9 mouse cellular contexts compared by ENCODE assay signal in genomic region chr4:69196094-69196493, GRCm38 (mm10).
DNase-seq lines count a peak whose midpoint lies in the region; ATAC-seq and TF ChIP-seq lines count a peak whose summit lies in the region.
"Had no signal": no experiment of that assay in that cellular context is flagged by ENCODE, and none has a peak within 500 bp of the region (broad histone marks: within the 10 kb centered on the region; RNA-seq: fewer than 3 reads in every experiment).

No protein-coding gene starts in this region.

- WGBS in heart, embryonic 14.5 days, result 74% methylated on average over 1 of the region's 1 CpGs
- 95% methylated on average over 1 of the region's 1 CpGs for WGBS in hindbrain, embryonic 10.5 days
- 79% methylated on average over 1 of the region's 1 CpGs for WGBS in liver, embryonic 13.5 days (ENCODE audit: insufficient replicate concordance)

- no peaks in the 10 kb centered on the region for H3K4me1 ChIP-seq in heart, embryonic 14.5 days (ENCODE audit: control insufficient read depth in 2 of 2, insufficient read depth in 2 of 2, low read length in 2 of 2)
- H3K4me1 ChIP-seq in cortical plate, adult 2 months (ENCODE audit: control insufficient read depth, insufficient read depth, low read length), result no peaks in the 10 kb centered on the region
- no peaks in the 10 kb centered on the region for H3K4me1 ChIP-seq in hindbrain, embryonic 10.5 days (replicated peaks)
- no peaks in the 10 kb centered on the region for H3K4me1 ChIP-seq in liver, embryonic 13.5 days (replicated peaks)

- peak overlapping the region; percentile 74 for H3K4me2 ChIP-seq in heart, embryonic 14.5 days (ENCODE audit: low read length)
- peak overlapping the region; percentile 35; the same call in 1 of the 2 replicates for H3K4me2 ChIP-seq in liver, embryonic 13.5 days

- no peak for ATAC-seq in heart, embryonic 14.5 days (ENCODE audit: insufficient number of reproducible peaks, insufficient read depth, low FRiP score, low read depth)
- ATAC-seq in liver, embryonic 13.5 days (ENCODE audit: low read depth), result no peak

- DNase-seq in heart, adult 8-10 months (ENCODE audit: low spot score), result no peak
- DNase-seq in hindbrain, embryonic 10.5 days (ENCODE audit: low spot score), result no peak
- no peak for DNase-seq in liver, embryonic 13.5 days
- DNase-seq in adrenal gland, adult (ENCODE audit: inconsistent age in 2 of 2, low spot score in 1 of 2), result no peak
- DNase-seq in B cell, adult 2 months, result no peak
- no peak for DNase-seq in left cerebral cortex, adult 9 months (ENCODE audit: low spot score in 2 of 2)

- TF ChIP-seq POLR2A in cortical plate, adult 2 months (IDR thresholded peaks at IDR 0.05; ENCODE audit: extremely low read depth, insufficient read depth, low read length), result no peak

- no peaks in the 10 kb centered on the region for H3K36me3 ChIP-seq in heart, embryonic 14.5 days (ENCODE audit: control insufficient read depth, insufficient read depth, low read length)
- H3K36me3 ChIP-seq in hindbrain, embryonic 10.5 days, result no peaks in the 10 kb centered on the region
- no peaks in the 10 kb centered on the region for H3K36me3 ChIP-seq in liver, embryonic 13.5 days

- no peaks in the 10 kb centered on the region for H3K27me3 ChIP-seq in heart, embryonic 14.5 days (ENCODE audit: control insufficient read depth, insufficient read depth, low read length)
- H3K27me3 ChIP-seq in hindbrain, embryonic 10.5 days (ENCODE audit: insufficient read depth, poor library complexity, severe bottlenecking), result no peaks in the 10 kb centered on the region
- no peaks in the 10 kb centered on the region for H3K27me3 ChIP-seq in liver, embryonic 13.5 days
- H3K27me3 ChIP-seq: megakaryocyte, embryonic 14.5 days had no signal

- H3K27ac ChIP-seq in heart, embryonic 14.5 days (replicated peaks in 1 of 2; ENCODE audit: control insufficient read depth in 1 of 2, insufficient read depth in 1 of 2, low read depth in 2 of 2, low read length in 2 of 2), result no peak overlapping the region
- no peak overlapping the region for H3K27ac ChIP-seq in cortical plate, adult 2 months (ENCODE audit: insufficient read depth, low read length)
- H3K27ac ChIP-seq in hindbrain, embryonic 10.5 days, result no peak overlapping the region; the same call in 1 of the 2 replicates
- H3K27ac ChIP-seq in liver, embryonic 13.5 days, result no peak overlapping the region

- no peaks in the 10 kb centered on the region for H3K9me3 ChIP-seq in heart, embryonic 14.5 days (ENCODE audit: control insufficient read depth, low read length)
- H3K9me3 ChIP-seq in hindbrain, embryonic 10.5 days, result no peaks in the 10 kb centered on the region
- no peaks in the 10 kb centered on the region for H3K9me3 ChIP-seq in liver, embryonic 13.5 days (replicated peaks)
- H3K9me3 ChIP-seq: megakaryocyte, embryonic 14.5 days had no signal

- no peak for TF ChIP-seq CTCF in cortical plate, adult 2 months (IDR thresholded peaks at IDR 0.05; ENCODE audit: extremely low read depth, insufficient read depth, low read length)

- H3K4me3 ChIP-seq in heart, embryonic 14.5 days (ENCODE audit: control insufficient read depth in 1 of 2, insufficient read depth in 1 of 2, low read depth in 1 of 2, low read length in 2 of 2), result peak overlapping the region in 1 of 2 experiments; percentile 28; a peak in 2 of 4 replicates
- peak overlapping the region; percentile 19 for H3K4me3 ChIP-seq in cortical plate, adult 2 months (ENCODE audit: insufficient read depth, low read length)
- H3K4me3 ChIP-seq in hindbrain, embryonic 10.5 days, result peak overlapping the region; percentile 53
- no peak overlapping the region for H3K4me3 ChIP-seq in liver, embryonic 13.5 days (replicated peaks)

- no peak overlapping the region for H3K9ac ChIP-seq in heart, embryonic 14.5 days (ENCODE audit: low read length)
- H3K9ac ChIP-seq in liver, embryonic 13.5 days, result no peak overlapping the region
